Mouse (Mus musculus): ENCODE results near the gene Faf2. TPM values are rescaled to one million over a fixed set of nuclear protein-coding genes. Genes with fewer than 3 reads are reported as not detected.

Gene Faf2
- total RNA-seq, 1 experiment, result 76.3 TPM

- H3K9me3 ChIP-seq (ENCODE audit: control insufficient read depth, insufficient read depth, low read depth, low read length), result no peaks in the 10 kb centered on the region
- in situ Hi-C loops (cut with MboI; ENCODE audit: low sequenced_read_pairs in 2 of 2, unreplicated experiment in 2 of 2), result no loop called here
- no peak overlapping the region for H3K27ac ChIP-seq (ENCODE audit: insufficient read depth, low read depth, low read length, poor library complexity, severe bottlenecking)
- no peak for DNase-seq (ENCODE audit: low read depth, low spot score)
- peaks cover 42% of the 10 kb centered on the region for H3K36me3 ChIP-seq (ENCODE audit: control insufficient read depth, insufficient read depth, low read length, poor library complexity, severe bottlenecking)
- no peak overlapping the region for H3K4me3 ChIP-seq (ENCODE audit: insufficient read depth in 1 of 2, low read depth in 1 of 2, low read length in 2 of 2, poor library complexity in 1 of 2, severe bottlenecking in 1 of 2)
- TF ChIP-seq ZC3H11A (IDR thresholded peaks at IDR 0.05; ENCODE audit: borderline replicate concordance, low read depth, low read length) (no peak), ZNF384 (IDR thresholded peaks at IDR 0.05; ENCODE audit: low read depth, low read length) (no peak), HCFC1 (IDR thresholded peaks at IDR 0.05; ENCODE audit: borderline replicate concordance, insufficient read depth, low read length) (no peak), CHD2 (IDR thresholded peaks at IDR 0.05; ENCODE audit: low read depth, low read length) (no peak), MAFK (IDR thresholded peaks at IDR 0.05; ENCODE audit: insufficient read depth, low read depth, low read length) (no peak)
- no peak overlapping the region for H3K9ac ChIP-seq (ENCODE audit: insufficient read depth, low read depth, low read length, poor library complexity, severe bottlenecking)
- peaks cover 0 to 4% of the 10 kb centered on the region in 2 experiments; a peak in 1 of 4 replicates for H3K4me1 ChIP-seq (ENCODE audit: control insufficient read depth in 2 of 2, insufficient read depth in 2 of 2, low read length in 2 of 2, poor library complexity in 1 of 2)
These were observed 35.8 kb upstream of the Faf2 start for GRCm38 (mm10) chr13:54585831-54586230.

DNA sequence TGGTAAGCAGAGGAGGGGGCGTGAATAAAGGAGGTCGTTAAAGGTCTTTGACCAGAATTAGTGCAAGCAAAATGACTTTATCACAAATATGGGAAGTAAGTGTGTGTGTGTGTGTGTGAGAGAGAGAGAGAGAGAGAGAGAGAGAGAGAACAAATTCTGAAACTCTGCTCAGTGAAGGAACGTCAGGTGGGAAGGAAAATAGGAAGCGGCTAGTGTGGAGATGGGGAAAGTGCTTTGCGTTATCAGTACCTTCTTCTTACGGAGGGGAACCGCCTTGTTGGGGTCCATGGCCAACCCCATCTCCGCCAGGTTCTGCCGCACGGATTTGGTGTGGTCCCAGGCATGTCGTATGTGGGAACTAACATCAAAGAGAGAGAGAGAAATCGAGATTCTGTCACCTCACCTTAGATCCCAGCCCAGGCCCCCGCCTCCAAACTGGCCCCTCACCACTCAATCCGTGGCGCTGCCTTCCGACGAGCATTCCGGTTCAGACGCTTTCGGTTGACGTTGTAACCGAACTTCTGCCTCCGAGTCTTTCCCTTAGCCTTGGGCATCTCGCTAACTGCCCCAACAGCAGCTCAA lies 32.1 kb upstream of the Faf2 start:
- H3K36me3 ChIP-seq (ENCODE audit: control insufficient read depth, insufficient read depth, low read length, poor library complexity, severe bottlenecking), result peaks cover 26% of the 10 kb centered on the region
- peaks cover 0 to 2% of the 10 kb centered on the region in 2 experiments; a peak in 1 of 4 replicates for H3K4me1 ChIP-seq (ENCODE audit: control insufficient read depth in 2 of 2, insufficient read depth in 2 of 2, low read length in 2 of 2, poor library complexity in 1 of 2)
- no peaks in the 10 kb centered on the region for H3K9me3 ChIP-seq (ENCODE audit: control insufficient read depth, insufficient read depth, low read depth, low read length)
- in situ Hi-C loops (cut with MboI; ENCODE audit: low sequenced_read_pairs in 2 of 2, unreplicated experiment in 2 of 2), result no loop called here
- TF ChIP-seq MAFK (IDR thresholded peaks at IDR 0.05; ENCODE audit: insufficient read depth, low read depth, low read length) (no peak), ZNF384 (IDR thresholded peaks at IDR 0.05; ENCODE audit: low read depth, low read length) (no peak), ZC3H11A (IDR thresholded peaks at IDR 0.05; ENCODE audit: borderline replicate concordance, low read depth, low read length) (no peak), HCFC1 (IDR thresholded peaks at IDR 0.05; ENCODE audit: borderline replicate concordance, insufficient read depth, low read length) (no peak), CHD2 (IDR thresholded peaks at IDR 0.05; ENCODE audit: low read depth, low read length) (no peak)
- H3K27ac ChIP-seq (ENCODE audit: insufficient read depth, low read depth, low read length, poor library complexity, severe bottlenecking), result peak overlapping the region; percentile 75; the same call in 1 of the 2 replicates
- H3K4me3 ChIP-seq (ENCODE audit: insufficient read depth in 1 of 2, low read depth in 1 of 2, low read length in 2 of 2, poor library complexity in 1 of 2, severe bottlenecking in 1 of 2), result peak overlapping the region; percentile 82 to 89
- peak overlapping the region; percentile 94 for H3K9ac ChIP-seq (ENCODE audit: insufficient read depth, low read depth, low read length, poor library complexity, severe bottlenecking)
- no peak for DNase-seq (ENCODE audit: low read depth, low spot score)

DNA sequence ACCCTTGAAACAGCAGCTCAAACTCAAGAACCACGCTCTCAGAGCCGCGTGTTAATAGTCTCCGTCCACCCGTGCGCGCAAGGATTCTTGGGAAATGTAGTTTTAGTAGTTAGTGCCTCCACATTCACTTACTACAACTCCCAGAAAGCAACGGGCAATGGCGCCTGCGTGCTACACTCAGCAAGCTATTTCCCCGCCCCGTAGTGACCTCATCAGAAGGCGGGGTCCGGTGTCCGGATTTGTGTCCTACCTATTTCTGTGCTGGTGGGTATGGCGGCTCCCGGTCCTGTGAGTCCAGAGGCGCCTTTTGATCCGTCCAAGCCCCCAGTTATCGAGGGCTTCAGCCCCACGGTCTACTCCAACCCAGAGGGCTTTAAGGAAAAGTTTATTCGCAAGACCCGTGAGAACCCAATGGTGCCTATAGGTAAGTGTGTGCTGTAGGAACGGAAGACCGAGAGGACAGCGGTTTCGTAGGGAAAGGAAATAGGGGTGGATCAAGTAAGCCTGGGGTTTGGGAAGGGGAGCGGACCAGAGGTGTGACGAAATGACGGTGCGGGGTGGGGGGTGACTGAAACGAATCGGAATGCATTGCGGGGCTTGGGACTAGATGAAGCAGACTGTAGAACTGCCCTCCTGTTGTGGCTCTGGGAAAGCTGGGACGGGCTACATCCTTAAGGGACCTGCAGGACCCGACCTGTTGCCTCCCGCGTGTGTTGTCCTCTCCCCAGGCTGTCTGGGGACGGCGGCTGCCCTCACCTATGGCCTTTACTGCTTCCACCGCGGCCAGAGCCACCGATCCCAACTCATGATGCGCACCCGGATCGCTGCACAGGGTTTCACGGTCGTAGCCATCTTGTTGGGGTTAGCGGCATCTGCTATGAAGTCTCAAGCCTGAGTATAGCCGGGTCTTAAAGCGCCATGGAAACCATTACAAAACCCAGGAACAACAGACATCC lies 31.3 kb upstream of the Faf2 start, which contains the start of the genes Nop16 and Higd2a:
TSS of gene Nop16 (minus strand) at position 95 of the 956 bp plus-strand sequence.
TSS of gene Higd2a (plus strand) at position 212 of the 956 bp plus-strand sequence.
- peak within 1 kb of the TSS; percentile 75 for H3K27ac ChIP-seq (ENCODE audit: insufficient read depth, low read depth, low read length, poor library complexity, severe bottlenecking)
- no peaks in the 10 kb centered on the region for H3K9me3 ChIP-seq (ENCODE audit: control insufficient read depth, insufficient read depth, low read depth, low read length)
- TF ChIP-seq ZC3H11A (IDR thresholded peaks at IDR 0.05; ENCODE audit: borderline replicate concordance, low read depth, low read length) (no peak), MAFK (IDR thresholded peaks at IDR 0.05; ENCODE audit: insufficient read depth, low read depth, low read length) (no peak), HCFC1 (IDR thresholded peaks at IDR 0.05; ENCODE audit: borderline replicate concordance, insufficient read depth, low read length) (peak; percentile 92), ZNF384 (IDR thresholded peaks at IDR 0.05; ENCODE audit: low read depth, low read length) (no peak), CHD2 (IDR thresholded peaks at IDR 0.05; ENCODE audit: low read depth, low read length) (peak; percentile 50)
- peak within 1 kb of the TSS; percentile 82 to 89 for H3K4me3 ChIP-seq (ENCODE audit: insufficient read depth in 1 of 2, low read depth in 1 of 2, low read length in 2 of 2, poor library complexity in 1 of 2, severe bottlenecking in 1 of 2)
- H3K9ac ChIP-seq (ENCODE audit: insufficient read depth, low read depth, low read length, poor library complexity, severe bottlenecking), result peak within 1 kb of the TSS; percentile 94
- peaks cover 19% of the 10 kb centered on the region for H3K36me3 ChIP-seq (ENCODE audit: control insufficient read depth, insufficient read depth, low read length, poor library complexity, severe bottlenecking)
- H3K4me1 ChIP-seq (ENCODE audit: control insufficient read depth in 2 of 2, insufficient read depth in 2 of 2, low read length in 2 of 2, poor library complexity in 1 of 2), result peaks cover 0 to 2% of the 10 kb centered on the region in 2 experiments; a peak in 1 of 4 replicates
- DNase-seq (ENCODE audit: low read depth, low spot score), result peak; percentile 99
- in situ Hi-C loops (cut with MboI; ENCODE audit: low sequenced_read_pairs in 2 of 2, unreplicated experiment in 2 of 2), result no loop called here

DNA sequence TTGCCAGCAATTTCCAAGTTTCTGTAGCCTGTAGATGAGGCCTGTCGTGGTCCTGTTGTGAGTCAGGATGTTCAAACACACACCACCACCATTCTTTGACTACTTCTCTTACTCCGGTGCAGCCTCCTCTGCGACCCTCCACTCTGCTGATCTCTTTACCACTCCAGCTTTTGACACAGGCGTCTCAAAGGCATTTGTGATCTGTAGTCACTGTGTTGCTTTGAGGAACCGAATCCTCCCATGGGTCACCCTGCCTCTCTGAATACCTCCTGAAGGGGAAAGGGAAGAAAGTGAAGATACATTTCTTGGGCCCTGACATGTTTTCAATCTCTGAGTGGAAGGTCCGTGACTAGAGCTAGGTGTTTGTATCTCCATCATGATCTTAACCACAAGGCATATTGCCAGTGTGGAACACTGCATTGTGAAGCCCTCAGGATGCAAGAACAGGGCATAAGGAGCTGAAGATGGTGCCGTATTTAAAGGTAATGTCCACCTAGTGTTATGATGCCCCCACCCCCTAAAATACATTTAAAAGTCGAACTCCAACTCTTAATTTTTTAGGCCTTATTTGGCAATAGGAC lies 29.7 kb upstream of the Faf2 start:
- DNase-seq (ENCODE audit: low read depth, low spot score), result no peak
- Histone ChIP-seq H3K36me3 (ENCODE audit: control insufficient read depth, insufficient read depth, low read length, poor library complexity, severe bottlenecking) (peaks cover 8% of the 10 kb centered on the region), H3K9me3 (ENCODE audit: control insufficient read depth, insufficient read depth, low read depth, low read length) (no peaks in the 10 kb centered on the region), H3K27ac (ENCODE audit: insufficient read depth, low read depth, low read length, poor library complexity, severe bottlenecking) (no peak overlapping the region), H3K4me1 (ENCODE audit: control insufficient read depth in 2 of 2, insufficient read depth in 2 of 2, low read length in 2 of 2, poor library complexity in 1 of 2) (peaks cover 0 to 2% of the 10 kb centered on the region in 2 experiments; a peak in 1 of 4 replicates), H3K9ac (ENCODE audit: insufficient read depth, low read depth, low read length, poor library complexity, severe bottlenecking) (no peak overlapping the region), H3K4me3 (ENCODE audit: insufficient read depth in 1 of 2, low read depth in 1 of 2, low read length in 2 of 2, poor library complexity in 1 of 2, severe bottlenecking in 1 of 2) (no peak overlapping the region)
- TF ChIP-seq HCFC1 (IDR thresholded peaks at IDR 0.05; ENCODE audit: borderline replicate concordance, insufficient read depth, low read length), result no peak
- TF ChIP-seq ZNF384 (IDR thresholded peaks at IDR 0.05; ENCODE audit: low read depth, low read length), result no peak
- in situ Hi-C loops (cut with MboI; ENCODE audit: low sequenced_read_pairs in 2 of 2, unreplicated experiment in 2 of 2), result no loop called here
